Mouse (Mus musculus) naive thymus-derived CD4-positive, alpha-beta T cell, adult 2 months (primary cell): Measurements from ENCODE around the gene Nme3.
A peak's percentile ranks its signal among the peaks of the same experiment; 100 is the strongest.

ENCODE experiments used
- DNase-seq: peaks from one replicate; pipeline ENCODE4 v3.0.0-alpha.2; 2011; ENCODE audit warnings: low read depth

The Nme3 gene

DNA sequence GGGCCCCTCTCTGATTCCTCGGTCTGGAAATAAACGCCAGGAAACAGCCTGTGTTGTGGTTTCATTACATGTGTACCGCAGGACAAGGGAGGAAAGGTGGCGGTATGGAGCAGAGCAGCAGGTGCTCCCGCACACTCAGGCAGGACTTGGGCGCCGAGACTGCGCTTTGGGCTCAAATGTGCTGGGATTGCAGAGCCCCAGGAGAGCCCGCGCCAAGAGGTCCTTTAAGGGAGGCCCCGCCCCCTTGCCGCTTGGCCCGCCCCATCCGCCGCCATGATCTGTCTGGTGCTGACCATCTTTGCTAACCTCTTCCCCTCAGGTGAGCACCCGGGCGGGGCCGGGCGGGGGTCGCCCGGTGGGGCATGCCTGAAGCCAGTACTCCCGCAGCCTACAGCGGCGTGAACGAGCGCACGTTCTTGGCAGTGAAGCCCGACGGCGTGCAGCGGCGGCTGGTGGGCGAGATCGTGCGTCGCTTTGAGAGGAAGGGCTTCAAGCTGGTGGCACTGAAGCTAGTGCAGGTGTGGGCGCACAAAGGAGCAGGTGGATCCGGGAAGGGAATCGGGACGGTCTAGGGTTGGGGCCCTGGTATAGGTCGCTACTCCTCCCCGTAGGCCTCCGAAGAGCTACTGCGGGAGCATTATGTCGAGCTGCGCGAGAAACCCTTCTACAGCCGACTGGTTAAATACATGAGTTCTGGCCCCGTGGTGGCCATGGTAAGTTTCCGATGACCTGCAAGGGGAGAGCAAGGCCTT, at the start of gene Nme3:
Gene Nme3 (plus strand): TSS at position 260 of the 752 bp plus-strand sequence.
- peak; percentile 75 for DNase-seq

DNA sequence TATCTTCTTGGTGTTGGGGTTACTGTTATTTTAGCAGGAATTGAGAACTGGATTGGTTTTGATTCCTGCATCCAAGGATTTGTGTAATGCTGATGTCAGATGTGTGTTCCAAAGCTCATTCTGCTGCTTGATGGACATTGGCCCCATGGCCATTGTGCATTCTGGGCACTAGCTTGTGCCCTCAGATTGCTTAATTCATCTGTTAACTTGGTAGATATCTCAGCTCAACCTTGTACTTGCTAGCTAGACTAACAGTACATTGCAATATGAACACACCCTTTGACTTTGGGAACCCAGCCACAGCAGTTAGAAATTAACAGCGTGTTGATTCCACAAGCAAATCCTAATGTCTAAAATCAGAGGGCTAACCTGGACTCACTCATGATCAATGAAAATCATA, 48.9 kb upstream of the Nme3 start:
- no peak for DNase-seq

DNA sequence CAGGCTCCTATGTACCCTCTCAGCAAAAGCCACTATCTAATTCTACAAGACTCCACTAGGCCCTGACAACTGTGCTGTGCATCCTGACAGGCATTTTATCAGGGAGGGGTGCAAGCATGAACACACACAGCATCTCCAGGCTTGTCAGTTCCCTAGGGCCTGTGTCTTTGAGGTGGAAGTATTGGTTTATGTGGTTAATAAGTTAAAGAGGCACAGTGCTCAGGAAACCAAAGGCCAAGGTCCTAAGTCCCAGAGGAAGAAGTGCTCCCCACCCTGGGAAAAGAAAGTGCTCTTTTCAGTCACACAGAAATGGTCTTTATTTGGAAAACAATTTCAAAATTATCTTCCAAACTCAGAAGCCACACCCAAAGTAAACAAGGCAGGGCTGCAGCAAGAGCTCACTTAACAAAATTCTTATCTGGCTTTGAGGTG, 47.7 kb upstream of the Nme3 start:
- DNase-seq, result no peak

DNA sequence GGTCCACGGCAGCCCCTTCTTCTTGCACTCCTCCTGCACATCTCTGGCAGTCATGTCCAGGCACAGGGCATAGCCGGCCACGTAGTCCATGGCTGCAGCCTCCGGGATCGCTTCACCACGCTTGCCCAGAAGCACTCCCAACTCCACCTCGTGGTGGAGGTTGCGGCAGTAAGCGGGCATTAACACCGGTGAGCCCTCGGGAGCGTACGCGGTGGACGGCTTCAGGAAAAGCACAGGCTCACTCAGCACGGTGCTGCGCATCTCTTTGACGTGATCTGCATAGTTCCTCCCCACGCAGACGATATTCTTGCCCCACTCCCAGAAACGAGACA, 46.6 kb upstream of the Nme3 start:
- DNase-seq, result no peak

DNA sequence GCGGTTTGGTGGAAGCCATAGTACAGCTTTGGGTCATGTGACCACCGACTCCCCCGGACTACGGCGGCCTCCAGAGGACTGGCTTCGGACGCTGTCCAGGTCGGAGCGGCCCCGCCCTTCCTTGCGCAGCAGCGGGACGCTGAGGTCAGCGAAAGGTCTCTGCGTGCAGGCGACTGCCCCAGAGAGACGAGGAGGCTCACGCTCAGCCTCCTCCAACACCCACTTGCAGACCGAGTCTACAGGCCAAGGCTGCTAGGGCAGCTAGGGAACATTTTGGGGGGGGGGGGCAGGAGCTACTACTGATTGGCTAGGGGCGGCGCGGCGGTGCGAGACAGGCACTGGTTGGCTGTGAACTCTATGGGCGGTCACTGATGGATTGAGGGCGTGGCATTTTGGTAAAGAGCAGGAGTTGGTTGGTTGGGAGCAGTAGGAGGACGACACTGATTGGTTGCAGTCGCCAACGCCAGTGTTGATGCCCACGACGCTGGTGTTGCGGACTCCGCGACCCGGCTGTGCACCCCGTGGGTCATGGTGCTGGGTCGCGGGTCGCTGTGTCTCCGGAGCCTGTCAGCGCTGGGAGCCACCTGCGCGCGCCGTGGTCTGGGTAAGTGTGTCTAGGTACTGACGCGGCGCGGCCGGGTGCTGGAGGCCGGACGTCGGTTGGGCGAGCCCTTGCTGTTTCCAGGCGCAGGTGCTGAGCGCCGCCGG, 46.1 kb upstream of the Nme3 start, which contains the start of gene Fahd1:
Gene Fahd1 (minus strand): TSS at position 300 of the 708 bp plus-strand sequence.
- peak; percentile 97 for DNase-seq

DNA sequence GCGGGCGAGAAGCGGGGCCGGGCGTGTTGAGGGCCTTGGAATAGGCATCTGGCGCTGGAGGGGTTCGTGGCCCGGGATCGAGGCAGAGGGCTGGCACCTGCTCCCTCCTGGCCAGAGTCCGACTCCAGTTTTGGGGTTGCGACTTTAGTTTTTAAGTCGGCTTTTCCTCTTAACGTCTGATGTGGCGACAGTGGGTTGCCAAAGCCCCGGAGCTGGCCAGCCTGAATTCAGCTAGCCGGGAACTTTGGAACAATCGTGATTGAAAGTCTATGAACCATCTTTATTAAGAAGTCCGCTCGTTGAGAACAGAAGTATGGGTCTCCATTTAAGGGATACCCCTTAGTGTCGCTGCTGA, 45.5 kb upstream of the Nme3 start:
- no peak for DNase-seq

DNA sequence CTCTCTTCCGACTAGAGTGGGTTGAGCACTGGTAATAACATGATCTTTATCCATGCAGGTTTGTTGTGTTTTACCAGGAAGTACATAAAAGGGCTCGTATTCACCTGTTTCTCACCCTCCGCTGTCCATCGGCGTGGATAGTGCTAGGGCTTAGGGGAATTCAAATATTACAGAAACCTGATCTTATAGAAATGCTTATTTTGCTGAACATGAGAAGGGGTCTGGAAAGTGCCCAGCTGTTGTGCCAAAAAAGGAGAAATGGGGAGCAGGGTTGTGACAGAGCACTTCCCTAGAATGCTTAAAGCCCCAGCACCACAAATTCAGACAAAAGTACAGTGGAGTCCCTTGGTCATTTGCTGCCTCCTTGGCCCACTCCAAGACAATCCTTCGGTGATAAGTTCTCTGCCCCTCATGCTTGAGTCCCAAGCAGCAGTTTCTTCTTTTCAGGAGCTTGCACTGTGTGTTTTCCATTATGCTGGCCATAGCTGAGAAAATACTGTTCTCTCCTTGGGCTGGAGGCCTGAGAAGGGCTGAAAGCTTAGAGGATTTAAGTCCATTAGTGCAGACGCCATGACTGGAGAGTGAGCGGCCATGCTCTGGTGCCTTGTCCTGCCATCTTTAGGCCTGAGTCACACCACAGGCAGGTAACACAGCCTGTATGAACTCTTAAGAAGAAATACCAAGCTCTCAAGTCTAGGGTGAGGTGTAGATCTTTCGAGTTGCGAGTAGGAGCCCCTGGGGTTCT, 44.7 kb upstream of the Nme3 start:
- DNase-seq, result peak; percentile 8

DNA sequence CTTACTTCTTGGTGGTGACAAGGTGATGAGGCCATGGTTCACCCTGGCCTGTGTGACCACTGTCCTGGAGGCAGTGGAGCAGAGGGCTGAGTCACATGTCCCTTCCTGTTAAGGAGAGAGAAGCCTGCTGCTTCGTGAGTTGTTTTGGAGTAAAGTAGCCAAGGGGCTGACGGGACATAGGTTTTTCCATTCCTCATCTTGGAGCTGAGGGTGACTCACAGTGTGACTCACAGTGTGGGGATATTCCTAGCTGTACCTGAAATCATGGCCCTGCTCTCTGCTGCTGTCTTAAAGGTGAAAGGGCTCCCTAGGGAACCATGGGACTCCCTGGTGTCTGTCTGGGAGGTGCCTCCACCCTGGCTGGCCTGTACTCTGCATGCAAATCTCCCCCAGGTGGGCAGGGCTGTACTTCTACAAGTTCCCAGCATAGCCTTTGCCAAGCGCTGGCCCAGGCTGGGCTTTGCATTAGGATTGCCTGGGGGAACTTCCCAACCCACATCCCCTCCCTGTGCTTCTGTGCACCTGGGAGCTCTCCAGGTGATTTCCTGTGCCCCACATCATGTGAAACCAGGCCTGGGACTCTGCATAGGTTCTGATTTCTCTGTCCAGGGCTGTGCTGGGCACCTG, 40.3 kb upstream of the Nme3 start:
- no peak for DNase-seq

DNA sequence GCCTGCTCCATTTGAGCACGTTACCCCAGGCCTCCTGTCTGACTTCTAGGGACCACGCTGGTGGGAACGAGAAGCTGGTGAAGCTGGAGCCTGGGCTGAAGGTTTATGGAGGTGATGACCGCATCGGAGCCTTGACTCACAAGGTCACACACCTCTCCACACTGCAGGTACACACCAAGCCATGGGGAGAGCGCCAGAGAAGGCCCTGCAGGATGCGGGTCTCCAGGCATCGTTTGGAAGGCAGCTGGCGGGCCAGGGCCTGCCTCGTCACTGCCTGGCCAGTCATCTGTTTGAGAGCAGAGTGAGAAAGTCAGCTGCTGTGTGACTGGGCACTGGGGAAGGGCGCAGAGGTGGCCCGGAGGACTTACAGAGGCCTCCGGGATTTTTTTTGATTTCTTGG, 39.7 kb upstream of the Nme3 start:
- no peak for DNase-seq

DNA sequence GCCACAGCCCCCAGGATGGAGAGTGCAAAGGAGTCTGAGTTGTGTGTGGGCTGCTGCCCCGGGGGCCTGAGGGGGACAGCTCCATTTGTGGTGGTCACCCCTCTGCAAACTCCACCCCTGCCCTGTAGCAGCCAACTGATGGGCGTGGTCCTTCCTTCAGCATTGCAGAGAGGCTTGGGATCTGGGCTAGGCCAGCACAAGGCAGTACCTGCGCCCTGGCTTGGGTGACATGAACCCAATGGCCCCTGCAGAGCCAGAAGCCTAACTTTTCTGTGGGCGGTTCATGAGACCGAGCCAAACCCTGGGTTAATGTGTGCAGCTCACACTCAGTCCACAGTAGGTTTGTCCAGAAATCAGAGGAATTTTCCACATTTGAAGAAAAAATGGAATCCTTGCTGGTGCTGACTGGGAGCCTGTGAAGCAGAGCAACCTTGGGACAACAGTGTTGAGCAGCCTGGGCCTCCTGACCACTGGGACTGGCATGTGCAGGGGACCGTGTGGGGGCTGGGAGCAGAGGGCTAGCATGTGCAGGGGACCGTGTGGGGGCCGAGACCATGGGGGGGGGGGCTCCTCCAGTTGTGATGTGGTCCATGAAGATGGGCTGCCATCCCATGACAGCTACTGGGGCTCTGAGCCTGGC, 38.3 kb upstream of the Nme3 start:
- no peak for DNase-seq

DNA sequence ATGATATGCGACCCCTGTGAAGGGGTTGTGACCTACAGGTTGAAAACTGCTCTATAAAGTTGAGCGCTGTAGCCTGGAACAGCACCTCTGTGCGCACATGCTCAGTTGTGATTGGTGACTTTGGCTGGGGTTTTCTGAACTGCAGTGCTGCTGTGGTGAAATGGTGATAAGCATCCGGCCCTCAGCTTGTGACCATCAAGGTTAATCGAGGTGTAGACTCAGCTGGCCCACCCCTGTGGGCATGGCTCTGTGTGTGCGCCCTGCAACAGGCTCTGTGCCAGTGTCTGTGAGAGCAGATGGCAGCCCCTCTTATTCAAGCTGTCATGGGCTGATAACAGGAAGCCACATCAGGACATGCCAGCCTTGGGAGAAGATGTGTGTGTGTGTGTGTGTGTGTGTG, 37.3 kb upstream of the Nme3 start:
- DNase-seq, result no peak

DNA sequence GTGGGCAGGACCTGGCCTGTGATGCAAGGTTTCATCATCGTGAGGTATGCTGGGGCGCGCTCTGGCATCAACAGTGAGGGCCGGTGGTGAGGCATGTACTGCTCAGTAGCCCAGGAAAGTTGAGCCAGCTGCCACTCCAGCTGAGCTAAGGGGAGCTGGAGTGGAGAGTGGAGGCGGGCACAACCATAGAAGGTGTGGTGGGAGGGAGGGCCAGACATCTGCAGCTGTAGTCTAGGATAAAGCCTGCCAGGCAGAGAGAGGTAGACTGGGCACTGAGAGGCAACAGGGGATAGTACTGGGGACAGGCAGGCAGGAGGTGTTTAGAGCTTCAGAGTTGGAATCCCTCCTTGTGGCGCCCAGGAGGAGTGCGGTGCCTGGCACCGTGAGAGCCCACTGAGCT, 36.2 kb upstream of the Nme3 start:
- no peak for DNase-seq

DNA sequence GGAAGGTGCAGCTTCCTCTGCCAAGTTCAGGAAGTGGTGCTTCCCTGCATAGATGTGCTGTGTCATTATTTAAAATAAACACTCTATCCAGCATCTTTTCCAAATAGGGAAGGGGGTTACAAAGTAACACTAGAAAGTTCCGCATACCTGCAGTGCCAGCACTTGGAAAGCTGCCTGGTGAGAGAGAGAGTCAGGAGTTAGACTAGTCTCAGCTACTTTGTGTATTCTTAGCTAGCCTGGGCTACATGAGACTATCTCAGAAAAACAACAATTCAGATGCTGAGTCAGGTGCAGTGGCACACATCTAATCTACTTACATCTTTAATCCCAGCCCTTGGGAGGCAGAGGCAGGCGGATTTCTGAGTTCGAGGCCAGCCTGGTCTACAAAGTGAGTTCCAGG, 34.5 kb upstream of the Nme3 start:
- DNase-seq, result no peak

DNA sequence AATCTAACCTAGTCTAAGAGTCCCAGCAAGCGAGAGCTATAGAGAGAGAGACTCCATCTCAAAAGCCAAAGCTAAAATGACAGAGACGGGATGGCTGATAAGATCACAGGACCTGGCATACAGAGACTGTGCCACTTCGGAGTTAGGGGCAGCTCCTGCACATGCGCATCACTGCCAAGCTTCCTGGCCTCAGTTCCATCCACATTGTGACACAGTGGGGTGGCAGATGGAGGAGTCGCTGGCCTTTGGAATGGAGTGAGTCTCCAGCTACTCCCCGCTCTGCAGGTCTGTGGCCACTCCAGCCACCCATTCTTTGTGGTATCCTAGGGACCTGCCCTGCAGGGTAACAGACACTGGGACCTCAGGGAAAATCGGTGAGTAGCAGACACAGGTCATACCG, 30.5 kb upstream of the Nme3 start, which contains the start of gene Igfals:
Gene Igfals (plus strand): TSS at position 222 of the 400 bp plus-strand sequence.
- DNase-seq, result no peak

DNA sequence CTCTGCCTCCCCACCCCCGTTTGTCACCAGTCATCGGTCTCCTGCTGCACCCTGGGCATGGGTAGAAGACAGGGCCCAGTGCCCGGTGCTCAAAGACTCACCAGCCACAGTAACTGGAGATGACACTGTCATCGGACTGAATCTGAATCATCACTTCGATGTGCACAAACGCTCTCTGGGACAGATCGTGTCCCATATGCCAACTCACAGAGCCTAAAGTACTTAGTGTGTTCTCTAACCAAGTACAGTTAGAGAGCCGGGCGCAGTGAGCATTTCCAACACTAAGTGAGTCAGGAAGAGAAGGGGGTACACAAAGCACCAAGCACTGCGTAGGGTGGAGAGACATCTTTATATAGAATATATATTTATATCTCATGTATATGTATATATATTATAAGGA, 28.4 kb upstream of the Nme3 start:
- no peak for DNase-seq

DNA sequence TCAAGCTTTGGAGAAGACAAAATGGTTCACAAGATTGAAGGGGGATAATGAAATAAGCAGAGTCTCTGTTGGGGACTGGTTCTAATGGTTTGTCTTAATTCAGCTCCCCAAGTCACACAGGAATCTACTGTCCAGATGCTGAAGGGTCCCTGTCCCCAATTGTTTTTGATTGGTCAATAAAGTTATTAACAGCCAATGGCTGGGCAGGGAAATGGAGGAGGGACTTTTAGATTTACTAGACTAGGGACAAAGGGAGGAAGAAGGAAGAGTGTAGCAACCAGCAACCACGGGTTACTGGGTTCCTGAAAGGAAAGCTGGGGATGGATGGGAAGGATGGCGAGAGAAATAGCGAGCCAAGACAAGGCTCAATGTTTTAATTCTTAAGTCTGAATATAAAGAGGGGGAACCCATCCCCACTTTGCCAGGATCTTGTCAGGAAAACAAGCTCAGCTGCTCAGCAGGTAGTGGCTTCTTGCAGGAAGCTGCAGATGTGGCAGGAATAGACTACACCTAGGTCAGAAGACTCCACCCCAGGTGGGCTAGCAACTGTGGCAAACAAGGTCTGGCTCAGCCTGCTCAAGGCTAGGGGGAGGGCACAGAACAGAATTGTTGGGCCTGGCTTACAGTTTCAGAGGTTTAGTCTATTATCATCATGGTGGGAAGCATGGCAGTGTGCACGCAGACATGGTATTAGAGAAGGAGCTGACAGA, 22.4 kb upstream of the Nme3 start:
- DNase-seq, result no peak

DNA sequence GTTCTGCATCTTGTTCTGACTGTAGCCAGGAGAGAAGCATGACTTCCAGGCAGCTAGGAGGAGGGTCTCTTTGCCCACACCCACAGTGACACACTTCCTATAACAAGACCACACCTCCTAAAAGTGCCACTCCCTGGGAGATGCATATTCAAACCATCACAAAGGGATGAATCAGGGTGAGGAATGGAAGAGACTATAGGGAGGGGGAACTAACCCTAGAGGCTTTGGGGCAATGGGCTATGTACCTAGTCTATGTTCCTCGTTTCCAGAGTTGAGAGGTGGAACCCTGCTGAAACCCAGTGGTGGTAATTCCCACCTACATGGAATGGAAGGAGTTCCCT, 21.9 kb upstream of the Nme3 start:
- DNase-seq, result no peak

DNA sequence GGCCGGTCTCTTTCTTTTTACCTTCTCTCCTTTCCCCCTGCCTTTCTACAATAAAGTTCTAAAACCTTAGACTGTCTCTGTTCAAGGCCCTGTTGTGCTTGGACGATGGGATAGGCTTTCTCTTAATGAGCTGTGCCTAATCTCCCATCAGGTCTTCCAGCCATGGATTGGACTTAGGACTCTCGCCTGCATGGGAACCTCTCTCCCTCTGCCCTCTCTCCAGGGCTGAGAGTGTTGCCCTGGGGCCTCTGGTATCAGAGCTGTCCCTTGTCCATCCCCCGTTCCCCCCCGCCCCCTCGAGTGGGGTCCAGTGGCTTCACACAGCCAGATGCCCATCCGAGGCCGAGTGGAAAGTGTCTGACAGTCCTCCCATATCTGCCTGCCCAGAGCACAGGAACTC, 21.3 kb upstream of the Nme3 start:
- no peak for DNase-seq

DNA sequence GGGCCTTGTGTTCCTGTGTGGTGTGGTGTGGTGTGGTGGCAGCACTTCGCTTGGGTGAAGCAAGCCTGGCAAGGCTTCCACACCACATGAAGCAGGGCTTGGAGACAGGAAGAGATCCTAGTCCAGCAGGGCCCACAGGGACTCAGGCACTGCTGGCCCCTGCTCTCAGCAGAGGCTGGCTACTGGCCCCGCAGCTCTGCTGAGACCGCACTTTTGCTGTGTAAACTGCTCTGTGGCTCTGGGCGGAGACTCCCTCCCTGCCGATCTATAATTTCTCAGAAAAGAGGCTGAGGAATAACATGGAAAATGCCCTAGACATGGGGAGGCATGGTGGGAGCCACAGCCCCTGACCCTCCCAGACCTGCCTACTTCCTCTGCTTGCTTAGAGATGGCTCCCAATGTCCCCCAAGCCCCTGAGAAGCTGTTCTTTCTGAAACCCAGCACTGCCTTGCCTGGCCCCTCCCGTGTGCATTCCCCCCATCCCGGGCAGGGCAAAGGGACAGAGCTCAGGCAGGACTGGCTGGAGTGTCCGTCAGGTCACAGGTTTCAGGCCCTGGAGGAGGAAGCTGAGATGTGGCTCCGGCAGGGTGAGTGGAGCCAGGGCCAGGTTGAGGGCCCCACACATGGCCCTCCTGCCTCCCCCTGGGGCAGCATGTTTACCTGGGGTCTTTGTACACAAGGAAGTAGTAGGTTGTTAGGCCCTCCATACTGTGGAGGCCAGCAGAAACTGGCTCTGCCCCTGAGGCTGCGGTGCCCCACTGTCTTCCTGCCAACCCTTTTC, 18.8 kb upstream of the Nme3 start:
- no peak for DNase-seq

DNA sequence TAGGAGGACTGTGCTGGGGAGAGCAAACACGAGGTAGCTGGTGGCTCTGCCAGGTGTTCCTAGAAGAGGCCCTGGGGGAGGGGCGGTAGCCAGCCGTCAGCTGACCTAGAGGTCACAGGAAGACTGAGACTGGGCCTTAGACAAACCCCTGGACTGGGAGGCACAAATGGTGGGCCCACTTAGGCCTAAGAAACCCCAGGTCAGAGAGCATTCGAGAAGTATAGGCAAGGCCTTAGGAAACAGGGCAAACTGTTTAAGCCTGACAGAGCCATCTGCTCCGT, 18.2 kb upstream of the Nme3 start:
- DNase-seq, result no peak

DNA sequence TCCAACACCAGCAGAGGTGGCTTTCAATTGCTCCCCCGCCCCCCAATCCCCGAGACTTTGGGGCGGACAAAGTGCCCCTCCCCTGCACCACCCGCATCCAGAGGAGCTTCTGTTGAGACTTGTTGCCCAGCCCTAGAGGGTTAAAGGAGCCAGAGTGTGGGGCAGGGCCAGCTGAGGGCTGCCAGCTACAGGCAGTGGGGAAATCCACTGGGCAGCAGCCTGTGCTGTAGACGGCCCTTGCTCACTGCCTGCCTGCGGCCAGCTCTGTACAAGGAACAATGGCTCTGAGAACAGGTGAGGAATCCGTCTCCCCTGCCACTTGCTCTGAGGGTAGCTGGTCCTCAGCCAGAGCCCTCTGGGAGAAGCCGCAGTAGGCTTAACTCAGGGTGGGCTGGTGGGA, 17.8 kb upstream of the Nme3 start:
- DNase-seq, result no peak
